Mouse (Mus musculus): ENCODE data around the gene Gripap1. TPM values are rescaled to one million over a fixed set of nuclear protein-coding genes. Genes with fewer than 3 reads are reported as not detected.

The Gripap1 gene
- total and polyA plus RNA-seq, 2 experiments from 2014 or later: 27.2 to 68.4 TPM

- 90% methylated on average over 3 of the region's 3 CpGs for WGBS
- no peak for DNase-seq (ENCODE audit: low spot score)
- H3K36me3 ChIP-seq (ENCODE audit: insufficient read depth, low read length): no peaks in the 10 kb centered on the region
- no peak overlapping the region for H3K4me2 ChIP-seq (ENCODE audit: low read depth, low read length, poor library complexity, severe bottlenecking)
- no peak for ATAC-seq (ENCODE audit: low FRiP score)
- H3K27ac ChIP-seq (ENCODE audit: low read depth, low read length): no peak overlapping the region
- H3K9me3 ChIP-seq (ENCODE audit: low read length): no peaks in the 10 kb centered on the region
- no peaks in the 10 kb centered on the region for H3K4me1 ChIP-seq (ENCODE audit: insufficient read depth, low read length)
- no peak overlapping the region for H3K9ac ChIP-seq (replicated peaks; ENCODE audit: low read length, poor library complexity, severe bottlenecking)
- no peak for TF ChIP-seq CTCF (IDR thresholded peaks at IDR 0.05)
- H3K27me3 ChIP-seq (ENCODE audit: insufficient read depth, low read length): no peaks in the 10 kb centered on the region
- no peak overlapping the region for H3K4me3 ChIP-seq (ENCODE audit: low read depth, low read length)
Observed at GRCm38 (mm10) chrX:7859191-7859753, 69.7 kb downstream of the Gripap1 start.

- TF ChIP-seq CTCF (IDR thresholded peaks at IDR 0.05): no peak
- Histone ChIP-seq H3K4me2 (ENCODE audit: low read depth, low read length, poor library complexity, severe bottlenecking) (no peak overlapping the region), H3K4me1 (ENCODE audit: insufficient read depth, low read length) (no peaks in the 10 kb centered on the region), H3K27me3 (ENCODE audit: insufficient read depth, low read length) (no peaks in the 10 kb centered on the region), H3K27ac (ENCODE audit: low read depth, low read length) (no peak overlapping the region), H3K36me3 (ENCODE audit: insufficient read depth, low read length) (0 out of 2 replicates have a peak, but pooled peaks cover 3% of the 10 kb centered on the region), H3K9me3 (ENCODE audit: low read length) (no peaks in the 10 kb centered on the region), H3K9ac (replicated peaks; ENCODE audit: low read length, poor library complexity, severe bottlenecking) (no peak overlapping the region), H3K4me3 (ENCODE audit: low read depth, low read length) (no peak overlapping the region)
- ATAC-seq (ENCODE audit: low FRiP score) (no peak), DNase-seq (ENCODE audit: low spot score) (no peak)
- WGBS: 83% methylated on average over 1 of the region's 1 CpGs
Observed at GRCm38 (mm10) chrX:7863181-7863580, 73.6 kb downstream of the Gripap1 start.

DNA sequence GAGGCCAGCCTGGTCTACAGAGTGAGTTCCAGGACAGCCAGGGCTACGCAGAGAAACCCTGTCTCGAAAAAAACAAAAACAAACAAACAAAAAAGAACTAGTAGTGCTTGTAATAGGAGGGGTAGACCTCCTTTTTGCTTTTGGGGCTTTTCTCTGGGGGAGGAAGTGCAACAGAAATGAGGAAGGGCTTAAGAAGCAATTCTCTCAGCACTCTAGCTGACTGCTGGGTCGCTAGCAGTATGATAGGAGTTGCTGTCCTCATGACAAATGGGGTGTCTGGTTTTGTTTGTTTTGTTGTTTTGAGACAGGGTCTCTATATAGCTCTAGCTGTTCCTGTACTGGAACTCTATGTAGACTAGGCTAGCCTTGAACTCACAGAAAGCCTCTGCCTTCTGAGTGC, 75.0 kb downstream of the Gripap1 start:
- no peaks in the 10 kb centered on the region for H3K4me1 ChIP-seq (ENCODE audit: insufficient read depth, low read length)
- no peaks in the 10 kb centered on the region for H3K27me3 ChIP-seq (ENCODE audit: insufficient read depth, low read length)
- no peak overlapping the region for H3K4me3 ChIP-seq (ENCODE audit: low read depth, low read length)
- H3K36me3 ChIP-seq (ENCODE audit: insufficient read depth, low read length): 0 out of 2 replicates have a peak, but pooled peaks cover 5% of the 10 kb centered on the region
- no peak for ATAC-seq (ENCODE audit: low FRiP score)
- DNase-seq (ENCODE audit: low spot score): no peak
- no peak overlapping the region for H3K4me2 ChIP-seq (ENCODE audit: low read depth, low read length, poor library complexity, severe bottlenecking)
- 83% methylated on average over 3 of the region's 3 CpGs for whole genome bisulfite sequencing
- no peak for TF ChIP-seq CTCF (IDR thresholded peaks at IDR 0.05)
- H3K27ac ChIP-seq (ENCODE audit: low read depth, low read length): no peak overlapping the region
- no peak overlapping the region for H3K9ac ChIP-seq (replicated peaks; ENCODE audit: low read length, poor library complexity, severe bottlenecking)
- H3K9me3 ChIP-seq (ENCODE audit: low read length): no peaks in the 10 kb centered on the region

GRCm38 (mm10) chrX:7865343-7865742, 75.8 kb downstream of the Gripap1 start:
- H3K4me1 ChIP-seq (ENCODE audit: insufficient read depth, low read length): no peaks in the 10 kb centered on the region
- no peaks in the 10 kb centered on the region for H3K9me3 ChIP-seq (ENCODE audit: low read length)
- DNase-seq (ENCODE audit: low spot score) (no peak), ATAC-seq (ENCODE audit: low FRiP score) (no peak)
- no peak overlapping the region for H3K4me2 ChIP-seq (ENCODE audit: low read depth, low read length, poor library complexity, severe bottlenecking)
- no peaks in the 10 kb centered on the region for H3K27me3 ChIP-seq (ENCODE audit: insufficient read depth, low read length)
- no peak for TF ChIP-seq CTCF (IDR thresholded peaks at IDR 0.05)
- no peak overlapping the region for H3K4me3 ChIP-seq (ENCODE audit: low read depth, low read length)
- no peak overlapping the region for H3K9ac ChIP-seq (replicated peaks; ENCODE audit: low read length, poor library complexity, severe bottlenecking)
- 0 out of 2 replicates have a peak, but pooled peaks cover 5% of the 10 kb centered on the region for H3K36me3 ChIP-seq (ENCODE audit: insufficient read depth, low read length)
- 77% methylated on average over 2 of the region's 2 CpGs for WGBS
- no peak overlapping the region for H3K27ac ChIP-seq (ENCODE audit: low read depth, low read length)

GRCm38 (mm10) chrX:7865786-7866185, 76.2 kb downstream of the Gripap1 start:
- Histone ChIP-seq H3K4me3 (ENCODE audit: low read depth, low read length) (no peak overlapping the region), H3K4me2 (ENCODE audit: low read depth, low read length, poor library complexity, severe bottlenecking) (no peak overlapping the region), H3K9ac (replicated peaks; ENCODE audit: low read length, poor library complexity, severe bottlenecking) (no peak overlapping the region), H3K4me1 (ENCODE audit: insufficient read depth, low read length) (no peaks in the 10 kb centered on the region), H3K9me3 (ENCODE audit: low read length) (no peaks in the 10 kb centered on the region), H3K36me3 (ENCODE audit: insufficient read depth, low read length) (0 out of 2 replicates have a peak, but pooled peaks cover 5% of the 10 kb centered on the region), H3K27me3 (ENCODE audit: insufficient read depth, low read length) (no peaks in the 10 kb centered on the region), H3K27ac (ENCODE audit: low read depth, low read length) (no peak overlapping the region)
- no peak for DNase-seq (ENCODE audit: low spot score)
- WGBS: 71% methylated on average over 2 of the region's 2 CpGs
- TF ChIP-seq CTCF (IDR thresholded peaks at IDR 0.05): no peak
- ATAC-seq (ENCODE audit: low FRiP score): no peak

DNA sequence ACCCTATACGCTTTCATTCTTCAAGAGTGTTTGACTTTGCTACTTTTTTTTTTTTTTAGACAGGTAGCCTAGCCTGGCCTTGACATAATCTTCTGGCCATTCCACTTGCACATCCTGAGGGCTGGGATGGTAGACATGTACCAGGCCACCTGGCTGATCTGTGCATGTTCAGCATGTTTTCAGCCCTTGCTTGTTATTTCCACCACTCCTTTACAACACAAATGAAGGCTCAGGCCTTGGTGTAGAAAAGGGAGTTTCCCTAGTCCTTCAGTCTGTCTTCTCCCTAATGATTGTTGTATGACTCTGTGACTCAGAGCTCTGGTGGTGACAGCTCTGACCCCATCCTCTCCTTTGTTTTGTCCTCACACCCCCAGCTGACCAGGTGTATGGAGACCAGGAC, 77.6 kb downstream of the Gripap1 start:
- WGBS: 100% methylated on average over 1 of the region's 1 CpGs
- no peak for ATAC-seq (ENCODE audit: low FRiP score)

More for the DNA sequence above, 77.6 kb downstream of the Gripap1 start:
- H3K36me3 ChIP-seq (ENCODE audit: insufficient read depth, low read length): peaks cover 5% of the 10 kb centered on the region; the same call in 1 of the 2 replicates
- no peak overlapping the region for H3K27ac ChIP-seq (ENCODE audit: low read depth, low read length)
- no peaks in the 10 kb centered on the region for H3K4me1 ChIP-seq (ENCODE audit: insufficient read depth, low read length)
- DNase-seq (ENCODE audit: low spot score): no peak
- no peaks in the 10 kb centered on the region for H3K9me3 ChIP-seq (ENCODE audit: low read length)
- H3K4me3 ChIP-seq (ENCODE audit: low read depth, low read length): no peak overlapping the region
- H3K27me3 ChIP-seq (ENCODE audit: insufficient read depth, low read length): no peaks in the 10 kb centered on the region
- no peak overlapping the region for H3K4me2 ChIP-seq (ENCODE audit: low read depth, low read length, poor library complexity, severe bottlenecking)
- no peak overlapping the region for H3K9ac ChIP-seq (replicated peaks; ENCODE audit: low read length, poor library complexity, severe bottlenecking)
- TF ChIP-seq CTCF (IDR thresholded peaks at IDR 0.05): no peak

All from midbrain, postnatal 0 days (tissue).